Mouse (Mus musculus) forelimb bud, embryonic 11.5 days (tissue): ENCODE data around the gene Pacrg.

Source experiments
- DNase-seq: peaks from one replicate; pipeline ENCODE4 v3.0.0-alpha.2; 2012; ENCODE audit warnings: low read depth, low spot score

The Pacrg gene

DNA sequence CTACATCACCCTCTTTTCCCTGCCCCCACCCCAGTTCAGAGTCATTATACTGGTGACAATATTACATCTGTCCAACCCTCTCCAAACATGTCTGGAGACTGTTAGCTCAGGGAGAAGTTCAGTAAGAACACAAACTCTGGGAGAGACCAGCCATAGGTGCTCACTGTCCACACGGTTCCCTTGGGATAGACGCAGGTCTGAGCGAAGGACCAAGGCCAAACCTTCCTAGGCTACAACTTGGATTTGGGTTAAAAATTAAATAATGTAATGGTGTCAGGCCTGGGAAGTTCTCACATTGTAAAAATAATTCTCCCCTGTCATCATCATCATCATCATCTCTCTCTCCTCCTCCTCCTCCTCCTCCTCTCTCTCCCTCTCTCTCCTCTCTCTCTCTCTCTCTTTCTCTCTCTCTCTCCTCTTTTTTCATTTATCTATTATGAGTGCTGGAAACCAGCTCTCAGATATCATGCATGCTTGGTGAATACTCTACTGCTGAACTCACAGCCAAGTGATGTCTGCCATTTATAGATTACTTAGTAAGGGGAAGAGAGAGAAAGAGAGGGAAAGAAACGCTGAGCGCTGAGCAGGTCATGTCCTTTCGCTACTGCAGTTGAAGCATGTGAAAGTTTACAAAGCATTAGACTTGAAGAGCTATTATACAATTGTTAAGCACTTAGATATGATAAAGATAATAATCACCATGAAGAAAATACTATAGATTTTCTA, 215.2 kb downstream of the Pacrg start:
- no peak for DNase-seq

DNA sequence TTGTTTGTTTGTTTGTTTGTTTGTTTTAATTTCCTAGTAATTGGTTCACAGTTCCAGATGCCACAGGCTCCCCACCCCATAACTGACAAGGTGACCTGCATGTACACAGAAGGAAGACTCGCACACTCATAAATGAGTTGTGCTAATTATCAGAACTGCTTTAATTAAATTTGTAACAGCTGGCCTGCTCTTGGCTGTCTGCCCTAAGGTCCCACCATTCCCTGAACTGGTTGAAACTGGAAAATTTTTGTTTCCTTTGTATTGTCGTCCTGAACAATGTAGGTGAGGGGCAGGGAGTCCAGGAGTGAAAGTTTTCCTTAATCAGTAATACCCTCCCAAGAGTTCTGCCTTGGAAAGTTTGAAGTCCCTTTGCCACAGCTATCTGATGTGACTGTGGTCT, 219.5 kb downstream of the Pacrg start:
- no peak for DNase-seq

DNA sequence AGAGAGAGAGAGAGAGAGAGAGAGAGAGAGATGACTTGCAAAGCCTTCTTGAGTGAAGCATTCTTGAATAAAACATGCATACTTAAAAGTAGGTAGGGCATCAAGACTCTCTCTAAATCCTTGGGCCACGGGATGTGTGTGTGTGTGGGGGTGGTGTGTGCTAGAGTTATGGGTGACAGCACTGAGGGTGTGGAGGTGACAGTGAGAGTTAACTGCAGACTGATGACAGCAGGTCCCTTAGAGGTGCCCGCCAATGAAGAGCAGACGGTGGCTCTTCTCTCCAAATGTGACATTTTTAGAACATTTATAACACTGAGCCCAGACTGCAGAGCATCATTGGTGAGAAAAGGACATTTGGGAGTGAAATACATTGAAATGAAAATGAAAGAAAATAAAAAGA, 220.2 kb downstream of the Pacrg start:
- no peak for DNase-seq

DNA sequence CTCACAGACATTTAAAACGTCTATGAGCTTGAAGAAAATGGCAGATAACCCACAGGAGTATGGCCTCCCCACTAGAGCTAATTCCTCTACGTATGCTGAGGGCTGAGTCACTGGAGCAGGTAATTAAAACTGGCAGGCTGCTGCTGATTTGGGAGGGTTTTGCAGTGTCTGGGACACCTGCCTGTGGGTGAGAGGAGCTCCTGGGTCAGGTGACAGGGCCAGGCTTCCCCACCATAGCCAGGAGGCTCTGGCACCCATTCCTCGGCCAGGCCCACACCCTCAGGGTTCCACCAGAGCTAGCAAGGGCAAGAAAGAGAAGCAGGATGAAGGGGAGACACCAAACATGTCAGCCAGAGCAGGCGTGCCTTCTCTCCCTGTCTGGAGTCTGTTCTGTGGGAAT, 222.5 kb downstream of the Pacrg start:
- no peak for DNase-seq

DNA sequence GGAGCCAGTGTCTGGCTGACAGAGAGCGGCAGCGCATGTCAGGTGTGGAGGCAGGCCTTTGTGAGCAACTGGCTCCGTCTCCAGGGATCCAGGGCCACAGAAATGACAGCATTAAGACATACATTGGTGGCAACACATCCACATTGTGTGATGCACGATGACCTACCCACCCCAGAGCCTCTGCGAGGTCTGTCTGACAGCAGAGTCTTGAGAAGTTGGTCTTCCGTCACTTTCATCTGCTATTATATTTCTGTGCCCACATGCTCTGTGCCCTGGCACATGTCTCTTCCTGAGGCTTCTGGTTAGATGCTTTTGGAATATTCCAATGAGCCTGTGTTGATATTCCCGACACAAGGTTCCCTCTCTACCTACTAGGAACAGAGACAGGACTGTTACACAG, 224.5 kb downstream of the Pacrg start:
- no peak for DNase-seq

GRCm38 (mm10) chr17:10614696-10615095, 225.4 kb downstream of the Pacrg start:
- no peak for DNase-seq

GRCm38 (mm10) chr17:10611626-10612025, 228.5 kb downstream of the Pacrg start:
- no peak for DNase-seq

DNA sequence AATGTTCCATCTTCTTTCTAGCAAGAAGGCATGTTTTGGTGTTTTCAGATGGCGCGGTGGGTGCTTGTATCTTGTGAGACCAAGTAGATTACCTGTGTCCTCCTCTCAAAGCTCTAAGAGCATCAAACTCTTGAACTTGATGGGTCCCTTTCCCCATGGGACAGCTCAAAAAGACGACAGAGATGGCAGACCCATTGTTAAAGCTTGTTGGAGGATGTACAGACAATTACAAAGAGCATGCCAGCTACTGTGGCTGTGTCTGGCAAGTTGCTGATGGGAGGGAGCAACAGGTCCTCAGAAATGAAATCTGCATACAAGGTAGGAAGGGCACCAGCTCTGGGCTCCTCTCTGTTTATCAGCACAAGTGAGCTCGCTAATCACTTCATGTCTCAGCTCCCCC, 232.0 kb downstream of the Pacrg start:
- no peak for DNase-seq

DNA sequence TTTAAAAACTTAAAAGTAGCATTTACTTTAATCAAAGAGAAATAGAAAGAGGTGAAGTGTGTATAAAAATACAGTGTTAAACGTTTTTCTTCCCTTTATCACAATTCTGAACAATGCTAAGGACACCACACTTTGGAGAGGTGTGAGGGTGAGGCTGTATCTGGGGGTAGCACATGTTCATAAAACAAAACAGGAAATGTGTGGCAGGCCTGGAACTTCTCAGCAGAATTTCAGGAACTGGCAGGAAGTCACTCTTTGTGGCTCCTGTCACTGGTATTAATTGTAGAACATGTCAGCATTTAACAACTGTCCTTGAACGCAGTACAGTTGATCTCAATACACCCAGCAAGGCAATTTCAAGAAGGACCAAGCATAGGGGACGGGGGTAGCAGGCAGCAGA, 234.0 kb downstream of the Pacrg start:
- no peak for DNase-seq

DNA sequence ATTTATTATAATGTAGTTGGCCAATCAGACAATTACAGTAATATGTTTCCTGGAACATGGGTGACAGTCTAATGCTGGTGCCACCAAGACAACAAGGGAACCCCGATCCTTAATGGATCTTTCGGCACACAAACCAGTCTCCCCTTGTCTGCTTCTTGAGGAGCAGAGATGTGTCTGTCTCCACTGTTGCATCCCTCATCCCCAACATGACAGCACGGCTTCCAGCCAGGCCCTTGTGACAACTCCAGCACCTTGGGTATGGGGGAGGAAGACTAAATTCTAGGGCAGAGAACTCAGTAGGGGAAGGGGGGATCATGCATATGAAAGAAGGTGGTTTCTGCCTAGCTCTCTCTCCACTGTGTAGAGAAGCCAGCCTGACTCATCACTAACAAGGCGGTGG, 242.4 kb downstream of the Pacrg start:
- DNase-seq, result no peak

GRCm38 (mm10) chr17:10589604-10590003, 250.5 kb downstream of the Pacrg start:
- DNase-seq, result no peak

GRCm38 (mm10) chr17:10588922-10589400, 251.2 kb downstream of the Pacrg start:
- no peak for DNase-seq

GRCm38 (mm10) chr17:10583301-10583700, 256.8 kb downstream of the Pacrg start:
- DNase-seq, result no peak

DNA sequence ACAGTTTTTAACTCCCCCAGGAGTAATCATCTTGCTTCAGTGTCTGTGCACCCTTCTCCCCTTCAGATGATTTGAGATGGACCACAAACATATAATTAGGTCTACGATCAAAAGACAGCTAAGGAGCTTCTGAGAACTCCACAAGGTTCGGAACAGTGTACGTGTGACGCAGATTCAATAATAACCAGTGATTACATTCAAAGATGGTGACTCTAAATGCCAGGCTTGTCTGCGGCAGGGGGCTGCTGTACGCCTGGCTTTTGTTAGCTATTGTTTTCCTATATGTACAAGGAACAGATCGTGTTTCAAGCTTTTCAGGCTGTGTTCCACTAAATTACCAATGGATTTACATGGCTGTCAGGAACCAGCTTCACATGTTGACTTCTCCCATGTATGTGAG, 264.8 kb downstream of the Pacrg start:
- DNase-seq, result no peak

DNA sequence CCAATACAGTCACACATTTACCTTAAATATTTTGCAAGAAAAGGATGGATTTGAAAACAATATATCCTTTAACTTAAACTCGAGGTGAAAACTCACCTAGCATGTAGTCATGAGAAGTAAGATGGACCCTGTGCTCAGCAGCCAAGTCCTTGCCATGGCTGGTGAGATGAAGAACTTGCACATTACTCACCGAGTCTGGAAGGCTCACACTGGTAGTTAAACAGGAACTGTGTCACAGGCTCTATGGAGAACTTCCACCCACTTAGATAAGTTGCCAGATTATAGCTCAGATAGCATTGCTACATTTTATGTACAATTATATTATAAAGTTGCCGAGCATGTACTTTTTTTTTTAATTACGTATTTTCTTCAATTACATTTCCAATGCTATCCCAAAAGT, 267.7 kb downstream of the Pacrg start:
- no peak for DNase-seq

DNA sequence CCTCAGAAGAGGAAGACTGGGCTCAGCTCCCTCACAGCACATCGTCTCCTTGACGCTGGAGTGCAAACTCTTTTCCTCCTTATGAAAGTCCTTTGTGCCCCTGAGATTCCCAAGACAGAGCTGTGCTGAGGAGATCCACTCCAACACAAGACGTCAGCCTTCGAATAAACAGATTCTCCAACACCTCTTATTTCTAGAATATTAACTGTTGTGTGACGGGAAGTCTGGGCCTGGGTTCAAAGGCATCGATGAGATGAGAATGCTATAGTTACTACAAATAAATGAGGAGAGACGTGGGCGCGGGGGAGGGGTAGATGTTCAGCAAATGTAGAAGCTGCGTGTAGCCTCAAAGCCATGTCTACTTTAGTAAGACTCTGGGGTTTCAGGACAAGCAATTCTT, 270.8 kb downstream of the Pacrg start:
- DNase-seq, result no peak

DNA sequence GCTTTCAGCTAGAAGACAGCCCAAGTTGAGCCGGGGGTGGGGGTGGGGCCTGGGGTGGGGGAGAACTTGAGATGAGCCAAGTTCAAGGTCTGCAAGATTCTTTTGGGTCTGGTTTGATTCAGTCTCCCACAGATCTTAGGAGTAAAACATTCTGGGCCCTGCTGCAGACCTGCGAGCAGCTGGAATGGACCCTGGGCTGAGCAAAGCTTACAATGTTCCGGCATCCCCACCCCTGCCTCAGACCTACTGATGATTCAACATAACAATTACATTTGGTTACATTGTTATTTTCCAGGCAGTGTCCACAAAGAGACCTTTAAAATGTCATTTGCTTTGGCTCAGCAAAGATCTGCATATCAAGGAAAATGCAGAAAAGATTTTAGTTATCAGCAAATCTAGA, 272.7 kb downstream of the Pacrg start:
- DNase-seq, result no peak

- DNase-seq, result no peak
These were observed 275.9 kb downstream of the Pacrg start for GRCm38 (mm10) chr17:10564191-10564590.

- DNase-seq, result no peak
These were observed 277.2 kb downstream of the Pacrg start for GRCm38 (mm10) chr17:10562871-10563270.

DNA sequence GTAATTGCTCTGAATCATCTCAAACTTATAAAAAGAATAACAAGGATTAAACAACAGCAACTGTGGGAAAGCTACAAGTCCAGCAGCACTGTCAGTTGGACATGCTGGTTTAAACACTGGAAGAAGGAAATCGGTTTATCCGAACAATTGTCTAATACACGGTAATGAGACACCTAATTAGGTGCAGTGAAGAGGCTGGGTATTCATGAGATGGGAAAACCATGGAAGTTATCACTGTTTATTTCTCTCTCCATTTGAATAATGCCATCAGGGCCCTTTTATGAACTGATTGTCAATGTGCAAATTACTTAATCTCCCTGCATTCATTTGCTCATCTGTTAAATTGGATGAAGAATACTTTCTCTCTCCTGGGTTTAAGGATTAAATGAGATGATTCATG, 280.1 kb downstream of the Pacrg start:
- DNase-seq, result no peak

- DNase-seq, result no peak
These were observed 281.4 kb downstream of the Pacrg start for GRCm38 (mm10) chr17:10558671-10559070.

DNA sequence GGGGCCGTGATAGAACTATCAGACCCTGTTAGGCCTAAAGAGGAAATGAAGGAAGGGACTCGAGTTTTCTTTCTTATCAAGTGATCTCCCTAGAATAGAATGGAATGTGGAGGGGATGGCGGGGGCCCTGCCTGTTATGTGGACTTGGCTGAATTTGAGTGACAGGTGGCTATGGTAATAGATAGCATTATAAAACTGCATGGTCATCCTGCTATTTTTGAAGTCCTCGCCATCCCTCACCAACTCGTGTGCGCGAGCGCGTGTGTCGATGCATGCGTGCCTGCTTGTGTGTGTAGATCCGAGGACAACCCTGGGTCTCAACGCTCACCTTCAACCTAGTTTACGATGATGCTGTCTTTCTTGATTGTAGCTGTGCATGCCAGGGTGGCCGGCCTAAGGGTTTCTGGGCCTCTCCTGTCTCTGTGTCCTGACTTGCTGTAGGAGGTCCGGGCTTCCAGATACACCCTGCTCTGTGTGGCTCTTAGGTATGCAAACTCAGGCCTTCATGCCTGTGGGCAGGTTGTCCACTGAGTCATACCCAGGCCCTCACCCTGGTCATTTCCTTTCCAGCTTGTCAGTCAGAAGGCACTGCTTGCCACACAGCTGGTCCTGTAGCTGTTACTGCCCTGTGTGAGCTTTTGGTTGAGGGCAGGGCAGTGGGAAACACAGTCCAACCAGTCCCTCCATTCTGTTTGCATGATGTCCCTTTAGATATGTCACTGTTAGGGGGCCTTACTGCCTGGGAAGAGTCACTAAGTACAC, 287.6 kb downstream of the Pacrg start:
- DNase-seq, result no peak
